Mouse (Mus musculus): ENCODE results near the gene Cdk2ap2.

- no peak for TF ChIP-seq CTCF (IDR thresholded peaks at IDR 0.05; ENCODE audit: low read depth, low read length)
- TF ChIP-seq POLR2A (IDR thresholded peaks at IDR 0.05; ENCODE audit: insufficient read depth, low read length), result no peak
These were observed 26.7 kb upstream of the Cdk2ap2 start for GRCm38 (mm10) chr19:4070311-4070710.

All from ES-Bruce4 (cell line).